Mouse (Mus musculus): ENCODE measurements around the gene Kmt2e. TPM values are rescaled to one million over a fixed set of nuclear protein-coding genes. Genes with fewer than 3 reads are reported as not detected.

Gene Kmt2e
- polyA plus RNA-seq, 1 experiment from 2014 or later = 59.5 TPM

DNA sequence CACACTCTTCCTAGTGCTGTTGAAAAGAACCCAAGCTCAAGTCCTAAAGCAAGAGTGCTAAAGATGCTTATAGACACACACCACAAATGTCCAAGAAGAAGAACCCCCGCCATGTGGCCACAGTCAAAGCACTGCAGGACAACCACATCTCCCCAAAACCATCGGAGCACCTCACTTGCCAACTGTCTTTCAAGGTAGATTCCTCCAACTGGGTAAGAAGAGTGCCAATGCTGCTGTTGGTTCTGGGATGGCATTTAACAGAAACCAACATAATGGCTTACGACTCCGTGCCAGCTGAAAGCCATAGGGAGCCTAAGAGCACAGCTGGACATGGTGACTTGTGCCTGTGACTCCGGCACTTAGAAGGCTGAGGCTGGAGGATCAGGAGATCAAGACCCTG lies 77.2 kb downstream of the Kmt2e start:
- 89% methylated on average over 5 of the region's 5 CpGs for WGBS
- H3K4me2 ChIP-seq = no peak overlapping the region
- H3K9me3 ChIP-seq (ENCODE audit: control insufficient read depth, low read length) = no peaks in the 10 kb centered on the region
- no peak for DNase-seq (ENCODE audit: low spot score)
- H3K9ac ChIP-seq (ENCODE audit: low read depth, low read length) = no peak overlapping the region
- 0 out of 2 replicates have a peak, but pooled peaks cover 3% of the 10 kb centered on the region for H3K36me3 ChIP-seq (ENCODE audit: control insufficient read depth, insufficient read depth, low read length)
- no peak for ATAC-seq (replicated peaks; ENCODE audit: low FRiP score)
- no peaks in the 10 kb centered on the region for H3K27me3 ChIP-seq (replicated peaks; ENCODE audit: control insufficient read depth, insufficient read depth, low read length)
- H3K4me1 ChIP-seq (replicated peaks; ENCODE audit: control insufficient read depth, insufficient read depth, low read length) = no peaks in the 10 kb centered on the region
- H3K4me3 ChIP-seq (ENCODE audit: low read depth, low read length) = no peak overlapping the region
- no peak overlapping the region for H3K27ac ChIP-seq (ENCODE audit: low read depth, low read length)

DNA sequence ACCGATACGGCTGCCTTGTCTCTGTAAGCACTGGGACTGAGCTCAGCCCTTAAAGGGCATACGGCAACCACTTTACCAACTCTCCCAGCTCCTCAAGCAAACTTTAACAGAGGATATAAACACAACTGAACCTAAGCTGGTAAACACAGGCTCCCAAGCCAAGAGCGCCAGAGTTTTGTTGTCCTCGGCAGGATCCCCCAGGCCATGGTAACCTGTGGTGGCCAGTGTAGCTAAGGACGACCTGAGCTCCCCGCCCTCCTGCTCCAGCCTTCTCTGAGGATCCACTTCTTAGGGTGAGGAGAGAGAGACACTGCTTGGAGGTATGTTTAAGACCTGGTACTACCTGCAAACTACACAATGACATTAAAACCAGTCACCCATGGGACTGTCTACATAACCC lies 78.3 kb downstream of the Kmt2e start:
- H3K4me2 ChIP-seq = no peak overlapping the region
- 0 out of 2 replicates have a peak, but pooled peaks cover under 1% of the 10 kb centered on the region for H3K36me3 ChIP-seq (ENCODE audit: control insufficient read depth, insufficient read depth, low read length)
- H3K4me1 ChIP-seq (replicated peaks; ENCODE audit: control insufficient read depth, insufficient read depth, low read length) = no peaks in the 10 kb centered on the region
- WGBS = 91% methylated on average over 7 of the region's 7 CpGs
- H3K27ac ChIP-seq (ENCODE audit: low read depth, low read length) = no peak overlapping the region
- DNase-seq (ENCODE audit: low spot score) (no peak), ATAC-seq (replicated peaks; ENCODE audit: low FRiP score) (no peak)
- no peaks in the 10 kb centered on the region for H3K27me3 ChIP-seq (replicated peaks; ENCODE audit: control insufficient read depth, insufficient read depth, low read length)
- no peak overlapping the region for H3K9ac ChIP-seq (ENCODE audit: low read depth, low read length)
- no peaks in the 10 kb centered on the region for H3K9me3 ChIP-seq (ENCODE audit: control insufficient read depth, low read length)
- H3K4me3 ChIP-seq (ENCODE audit: low read depth, low read length) = no peak overlapping the region

DNA sequence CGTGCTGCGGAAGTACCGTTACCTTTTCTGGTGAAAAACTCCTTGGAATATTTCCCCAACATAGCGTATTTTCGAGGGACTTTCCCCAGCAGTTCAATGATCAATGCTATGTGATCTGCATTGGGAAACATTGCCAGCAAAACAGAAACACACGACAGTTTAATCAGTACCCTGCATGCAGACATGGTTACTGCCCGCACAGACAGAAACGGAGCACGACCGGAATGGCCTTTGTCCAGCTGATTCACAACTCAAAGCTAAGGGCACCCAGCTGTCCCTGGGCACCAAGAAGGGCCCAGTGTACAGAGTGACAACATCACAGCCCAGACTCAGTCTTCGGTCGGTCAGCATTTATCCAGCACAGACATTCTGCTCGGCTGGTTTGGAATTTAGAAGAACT lies 79.2 kb downstream of the Kmt2e start:
- H3K36me3 ChIP-seq (ENCODE audit: control insufficient read depth, insufficient read depth, low read length) = no peaks in the 10 kb centered on the region
- DNase-seq (ENCODE audit: low spot score) = no peak
- H3K9me3 ChIP-seq (ENCODE audit: control insufficient read depth, low read length) = no peaks in the 10 kb centered on the region
- no peaks in the 10 kb centered on the region for H3K27me3 ChIP-seq (replicated peaks; ENCODE audit: control insufficient read depth, insufficient read depth, low read length)
- 94% methylated on average over 13 of the region's 13 CpGs for WGBS
- no peak overlapping the region for H3K9ac ChIP-seq (ENCODE audit: low read depth, low read length)
- H3K4me3 ChIP-seq (ENCODE audit: low read depth, low read length) = no peak overlapping the region
- no peak overlapping the region for H3K4me2 ChIP-seq
- no peaks in the 10 kb centered on the region for H3K4me1 ChIP-seq (replicated peaks; ENCODE audit: control insufficient read depth, insufficient read depth, low read length)
- ATAC-seq (replicated peaks; ENCODE audit: low FRiP score) = no peak
- H3K27ac ChIP-seq (ENCODE audit: low read depth, low read length) = no peak overlapping the region

DNA sequence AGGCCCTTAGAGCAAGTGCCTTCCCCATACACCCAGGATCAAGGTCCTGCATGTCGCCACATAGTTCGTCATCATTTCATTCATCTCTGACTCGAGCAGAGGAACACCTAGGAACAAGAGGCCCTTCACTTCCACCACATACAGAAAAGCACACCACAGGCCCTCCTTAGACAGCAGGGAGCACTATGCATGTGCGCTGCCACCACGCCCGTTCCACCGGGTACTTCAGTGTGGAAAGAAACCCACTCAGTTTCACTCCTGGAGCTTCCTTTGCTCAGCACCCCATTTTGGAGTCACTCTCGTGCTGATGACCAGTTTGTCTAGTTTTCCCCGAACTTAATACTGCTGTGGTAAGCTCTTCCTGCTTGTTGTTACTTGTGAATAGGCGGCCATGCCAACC lies 80.8 kb downstream of the Kmt2e start:
- DNase-seq (ENCODE audit: low spot score) (no peak), ATAC-seq (replicated peaks; ENCODE audit: low FRiP score) (no peak)
- H3K36me3 ChIP-seq (ENCODE audit: control insufficient read depth, insufficient read depth, low read length) = no peaks in the 10 kb centered on the region
- no peak overlapping the region for H3K9ac ChIP-seq (ENCODE audit: low read depth, low read length)
- no peak overlapping the region for H3K27ac ChIP-seq (ENCODE audit: low read depth, low read length)
- no peaks in the 10 kb centered on the region for H3K27me3 ChIP-seq (replicated peaks; ENCODE audit: control insufficient read depth, insufficient read depth, low read length)
- H3K4me3 ChIP-seq (ENCODE audit: low read depth, low read length) = no peak overlapping the region
- H3K4me2 ChIP-seq = no peak overlapping the region
- no peaks in the 10 kb centered on the region for H3K4me1 ChIP-seq (replicated peaks; ENCODE audit: control insufficient read depth, insufficient read depth, low read length)
- no peaks in the 10 kb centered on the region for H3K9me3 ChIP-seq (ENCODE audit: control insufficient read depth, low read length)
- WGBS = 90% methylated on average over 10 of the region's 10 CpGs

DNA sequence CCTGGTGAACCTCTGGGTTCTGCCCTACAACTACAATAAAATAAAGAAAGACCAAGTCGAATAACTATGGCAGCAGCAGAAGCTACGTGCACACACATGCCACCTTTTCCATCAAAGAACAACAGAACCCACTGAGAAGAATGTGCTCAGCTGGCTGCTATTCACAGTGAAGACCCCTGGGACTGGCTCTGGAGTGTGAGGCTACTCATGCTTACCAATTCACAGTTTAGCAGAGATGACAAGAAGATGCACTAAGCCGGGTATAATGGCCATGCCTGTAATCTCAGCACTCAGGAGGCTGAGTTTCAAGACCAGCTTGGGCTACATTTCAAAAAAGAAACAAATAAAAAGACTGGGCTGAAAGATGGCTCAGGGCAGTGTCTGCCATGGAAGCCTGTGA lies 82.7 kb downstream of the Kmt2e start:
- ATAC-seq (replicated peaks; ENCODE audit: low FRiP score) = no peak

DNA sequence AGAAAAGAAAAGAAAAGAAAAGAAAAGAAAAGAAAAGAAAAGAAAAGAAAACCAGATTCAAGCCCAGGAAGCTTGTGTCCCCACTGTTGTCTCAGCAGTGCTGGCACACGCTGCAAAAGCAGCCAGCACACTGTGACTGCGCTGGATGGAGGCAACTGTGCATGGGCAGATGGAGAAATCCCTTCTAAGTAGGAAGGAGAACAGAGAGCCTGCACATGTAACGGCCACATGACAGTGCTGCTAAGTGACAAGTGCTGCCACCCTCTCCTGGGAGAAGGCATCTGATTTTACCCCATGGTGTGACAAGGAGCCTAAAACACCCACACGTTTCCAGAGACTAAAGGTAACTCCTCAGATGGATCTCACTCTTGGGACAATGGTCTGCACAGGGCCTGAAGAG lies 83.6 kb downstream of the Kmt2e start:
- Histone ChIP-seq H3K27me3 (replicated peaks; ENCODE audit: control insufficient read depth, insufficient read depth, low read length) (no peaks in the 10 kb centered on the region), H3K4me1 (replicated peaks; ENCODE audit: control insufficient read depth, insufficient read depth, low read length) (no peaks in the 10 kb centered on the region), H3K36me3 (ENCODE audit: control insufficient read depth, insufficient read depth, low read length) (0 out of 2 replicates have a peak, but pooled peaks cover 3% of the 10 kb centered on the region), H3K9ac (ENCODE audit: low read depth, low read length) (no peak overlapping the region), H3K9me3 (ENCODE audit: control insufficient read depth, low read length) (no peaks in the 10 kb centered on the region), H3K27ac (ENCODE audit: low read depth, low read length) (no peak overlapping the region), H3K4me3 (ENCODE audit: low read depth, low read length) (no peak overlapping the region), H3K4me2 (no peak overlapping the region)
- DNase-seq (ENCODE audit: low spot score) (no peak), ATAC-seq (replicated peaks; ENCODE audit: low FRiP score) (no peak)
- WGBS = 84% methylated on average over 4 of the region's 4 CpGs

More for the DNA sequence above, 82.7 kb downstream of the Kmt2e start:
- no peak overlapping the region for H3K4me2 ChIP-seq
- no peaks in the 10 kb centered on the region for H3K36me3 ChIP-seq (ENCODE audit: control insufficient read depth, insufficient read depth, low read length)
- no peak overlapping the region for H3K27ac ChIP-seq (ENCODE audit: low read depth, low read length)
- 90% methylated on average over 3 of the region's 3 CpGs for WGBS
- H3K9me3 ChIP-seq (ENCODE audit: control insufficient read depth, low read length) = no peaks in the 10 kb centered on the region
- H3K4me3 ChIP-seq (ENCODE audit: low read depth, low read length) = no peak overlapping the region
- H3K4me1 ChIP-seq (replicated peaks; ENCODE audit: control insufficient read depth, insufficient read depth, low read length) = no peaks in the 10 kb centered on the region
- no peak overlapping the region for H3K9ac ChIP-seq (ENCODE audit: low read depth, low read length)
- H3K27me3 ChIP-seq (replicated peaks; ENCODE audit: control insufficient read depth, insufficient read depth, low read length) = no peaks in the 10 kb centered on the region
- DNase-seq (ENCODE audit: low spot score) = no peak

DNA sequence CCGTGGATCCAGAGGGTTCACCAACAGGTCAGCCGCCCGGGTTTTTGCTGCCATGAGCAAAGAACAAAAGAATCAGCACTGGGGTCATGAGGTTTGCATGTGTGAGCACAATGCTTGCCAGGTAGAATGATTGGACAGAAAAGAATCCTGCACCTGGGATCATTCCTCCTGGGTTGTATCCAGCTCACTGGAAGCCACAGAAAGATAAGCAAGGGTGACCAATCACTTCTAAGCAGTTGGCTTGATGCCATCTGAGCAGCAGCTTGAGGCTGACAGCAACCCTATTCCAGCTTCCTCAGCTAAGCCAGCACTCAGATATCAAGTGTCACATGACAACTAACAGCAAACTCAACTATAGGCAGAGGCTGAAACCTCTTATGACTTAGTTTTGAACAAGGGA lies 84.4 kb downstream of the Kmt2e start:
- Histone ChIP-seq H3K27ac (ENCODE audit: low read depth, low read length) (no peak overlapping the region), H3K36me3 (ENCODE audit: control insufficient read depth, insufficient read depth, low read length) (0 out of 2 replicates have a peak, but pooled peaks cover 3% of the 10 kb centered on the region), H3K9ac (ENCODE audit: low read depth, low read length) (no peak overlapping the region), H3K4me3 (ENCODE audit: low read depth, low read length) (no peak overlapping the region), H3K27me3 (replicated peaks; ENCODE audit: control insufficient read depth, insufficient read depth, low read length) (no peaks in the 10 kb centered on the region), H3K4me2 (no peak overlapping the region), H3K9me3 (ENCODE audit: control insufficient read depth, low read length) (no peaks in the 10 kb centered on the region), H3K4me1 (replicated peaks; ENCODE audit: control insufficient read depth, insufficient read depth, low read length) (no peaks in the 10 kb centered on the region)
- no peak for DNase-seq (ENCODE audit: low spot score)
- 76% methylated on average over 3 of the region's 3 CpGs for WGBS
- no peak for ATAC-seq (replicated peaks; ENCODE audit: low FRiP score)

DNA sequence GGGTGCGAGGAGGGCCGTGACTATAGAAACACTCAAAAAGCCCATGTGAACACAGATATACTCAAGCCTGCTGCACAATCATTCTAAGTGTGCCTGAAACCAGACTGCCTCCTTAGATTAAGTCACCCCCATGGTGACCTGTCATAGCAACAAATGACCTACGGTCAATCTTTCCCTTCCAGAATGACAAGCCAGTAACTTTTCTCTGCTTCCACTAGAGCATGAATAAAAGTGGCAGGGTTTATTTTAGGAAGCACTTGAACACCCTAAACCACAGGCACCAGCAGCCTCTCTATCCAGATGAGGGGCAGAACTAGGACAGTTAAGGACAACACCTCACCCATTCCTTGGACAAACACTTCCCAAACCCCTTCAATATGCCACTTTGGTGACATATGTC lies 85.4 kb downstream of the Kmt2e start:
- 93% methylated on average over 3 of the region's 3 CpGs for WGBS
- DNase-seq (ENCODE audit: low spot score) = no peak
- Histone ChIP-seq H3K4me2 (no peak overlapping the region), H3K36me3 (ENCODE audit: control insufficient read depth, insufficient read depth, low read length) (0 out of 2 replicates have a peak, but pooled peaks cover 3% of the 10 kb centered on the region), H3K4me3 (ENCODE audit: low read depth, low read length) (no peak overlapping the region), H3K27me3 (replicated peaks; ENCODE audit: control insufficient read depth, insufficient read depth, low read length) (no peaks in the 10 kb centered on the region), H3K27ac (ENCODE audit: low read depth, low read length) (no peak overlapping the region), H3K9ac (ENCODE audit: low read depth, low read length) (no peak overlapping the region), H3K4me1 (replicated peaks; ENCODE audit: control insufficient read depth, insufficient read depth, low read length) (no peaks in the 10 kb centered on the region), H3K9me3 (ENCODE audit: control insufficient read depth, low read length) (no peaks in the 10 kb centered on the region)
- no peak for ATAC-seq (replicated peaks; ENCODE audit: low FRiP score)

DNA sequence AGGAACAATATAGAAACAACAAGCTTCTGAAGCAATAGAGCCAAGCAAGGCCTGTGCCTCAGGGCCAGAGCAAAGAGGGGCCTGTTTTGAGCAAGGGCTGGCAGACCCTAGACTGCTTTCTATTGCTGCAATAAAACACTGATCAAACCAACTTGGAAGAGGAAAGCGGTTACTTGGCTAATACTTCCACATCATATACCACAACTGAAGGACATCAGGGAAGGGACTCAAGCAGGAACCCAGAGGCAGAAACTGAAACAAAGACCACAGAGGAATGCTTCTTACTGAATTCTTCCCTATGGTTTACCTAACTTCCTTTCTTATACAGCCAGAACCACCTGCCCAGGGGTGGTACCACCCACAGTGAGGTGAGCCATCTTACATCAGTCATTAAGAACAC lies 87.4 kb downstream of the Kmt2e start:
- Histone ChIP-seq H3K9ac (ENCODE audit: low read depth, low read length) (no peak overlapping the region), H3K9me3 (ENCODE audit: control insufficient read depth, low read length) (no peaks in the 10 kb centered on the region), H3K27me3 (replicated peaks; ENCODE audit: control insufficient read depth, insufficient read depth, low read length) (no peaks in the 10 kb centered on the region), H3K4me3 (ENCODE audit: low read depth, low read length) (no peak overlapping the region), H3K36me3 (ENCODE audit: control insufficient read depth, insufficient read depth, low read length) (0 out of 2 replicates have a peak, but pooled peaks cover 3% of the 10 kb centered on the region), H3K4me1 (replicated peaks; ENCODE audit: control insufficient read depth, insufficient read depth, low read length) (no peaks in the 10 kb centered on the region), H3K27ac (ENCODE audit: low read depth, low read length) (no peak overlapping the region), H3K4me2 (no peak overlapping the region)
- WGBS = 81% methylated on average over 1 of the region's 1 CpGs
- ATAC-seq (replicated peaks; ENCODE audit: low FRiP score) (no peak), DNase-seq (ENCODE audit: low spot score) (no peak)

Data from liver, embryonic 11.5 days (tissue).